Mouse (Mus musculus) olfactory bulb, adult 2 months (tissue): Measurements from ENCODE around the gene Atp8b3.

Experiments used
- CTCF ChIP-seq: fragments of 200-500 bp; IDR thresholded peaks from 2 replicates; pipeline ENCODE4 v1.5.1; 2012; ENCODE audit warnings: low read depth, mild to moderate bottlenecking, low read length, moderate library complexity; ENCODE audit not compliant: insufficient read depth
- POLR2A ChIP-seq: fragments of 200-500 bp; IDR thresholded peaks from 2 replicates; pipeline ENCODE4 v1.6.1; 2012; ENCODE audit warnings: mild to moderate bottlenecking, low read depth, low read length, moderate library complexity; ENCODE audit not compliant: insufficient read depth

GRCm38 (mm10) chr10:80506222-80506621 lies 32.7 kb downstream of the Atp8b3 start:
- no peak for TF ChIP-seq POLR2A
- peak; percentile 66 for TF ChIP-seq CTCF
